Mouse (Mus musculus) 3T3-L1 (cell line): ENCODE measurements at regions not wholly inside any gene's neighbourhood (a gene's known extent, or its start where the extent isn't known, plus 50 kb on each side); places are given as distances from the start of the nearest gene placed in this dataset.

Experiments
- DNase-seq: peaks from one replicate; pipeline ENCODE4 v3.0.0-alpha.2; 2015; ENCODE audit warnings: low read depth, low spot score

- peak; percentile 9 for DNase-seq
These were observed 77.4 kb upstream of the Kcnj16 start for GRCm38 (mm10) chr11:110890411-110890810.

DNA sequence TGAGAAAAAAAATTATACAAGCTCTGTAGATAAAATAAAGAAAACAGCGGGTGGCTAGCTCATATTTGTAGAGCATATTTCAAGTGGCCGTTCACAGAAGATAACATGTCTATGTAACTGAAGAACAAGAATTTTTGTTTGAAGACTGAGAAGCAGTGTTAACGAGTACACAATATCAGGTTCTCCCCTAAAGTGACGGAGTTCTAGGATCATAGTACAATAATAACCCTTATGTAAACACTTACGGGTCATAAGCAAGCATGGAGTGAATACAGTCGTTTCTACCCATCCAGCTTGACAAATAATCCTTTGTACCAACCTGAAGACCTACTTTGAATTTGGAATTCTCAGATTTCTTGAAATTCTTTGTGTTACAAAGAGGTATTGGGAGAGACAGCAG lies 64.9 kb upstream of the Kcnj16 start:
- no peak for DNase-seq
